Mouse (Mus musculus) intestine, embryonic 14.5 days (tissue): ENCODE results near the gene Cd9. TPM values are rescaled to one million over a fixed set of nuclear protein-coding genes. Genes with fewer than 3 reads are reported as not detected.

ENCODE experiments used
- ATAC-seq: fragments of 200-750 bp; cut with Nextera tagmentation; replicated peaks from 2 replicates; pipeline ENCODE4 v1.8.0; 2017; ENCODE audit warnings: low read depth, moderate number of reproducible peaks, moderate TSS enrichment, moderate library complexity; ENCODE audit not compliant: low FRiP score, low TSS enrichment
- DNase-seq: peaks from one replicate; pipeline ENCODE4 v3.0.0-alpha.2; 2018; ENCODE audit warnings: low spot score
- H3K27ac ChIP-seq: fragments of 300-500 bp; sonication (generic); 2 replicates; pipeline ENCODE4 v1.5.1; 2014; ENCODE audit warnings: low read depth, mild to moderate bottlenecking, control low read depth
- H3K27me3 ChIP-seq: fragments of 300-500 bp; sonication (generic); replicated peaks from 2 replicates; pipeline ENCODE4 v1.6.1; 2014; ENCODE audit warnings: low read length, control low read depth; ENCODE audit not compliant: control insufficient read depth, insufficient read depth
- H3K36me3 ChIP-seq: fragments of 300-500 bp; sonication (generic); 2 replicates; pipeline ENCODE4 v1.6.1; 2014; ENCODE audit warnings: low read length, control low read depth; ENCODE audit not compliant: control insufficient read depth, insufficient read depth
- H3K4me1 ChIP-seq: fragments of 300-500 bp; sonication (generic); replicated peaks from 2 replicates; pipeline ENCODE4 v1.6.1; 2014; ENCODE audit warnings: low read length, control low read depth, mixed read lengths; ENCODE audit not compliant: control insufficient read depth, insufficient read depth
- H3K4me2 ChIP-seq: fragments of 300-500 bp; sonication (generic); 2 replicates; pipeline ENCODE4 v1.6.1; 2014; ENCODE audit warnings: low read length
- H3K4me3 ChIP-seq: fragments of 300-500 bp; sonication (generic); 2 replicates; pipeline ENCODE4 v1.5.1; 2014; ENCODE audit warnings: low read depth, low read length, control low read depth, mixed read lengths
- H3K9ac ChIP-seq: fragments of 300-500 bp; sonication (generic); 2 replicates; pipeline ENCODE4 v1.6.1; 2014; ENCODE audit warnings: mild to moderate bottlenecking, low read length
- H3K9me3 ChIP-seq: fragments of 300-500 bp; sonication (generic); 2 replicates; pipeline ENCODE4 v1.6.1; 2016; ENCODE audit warnings: low read length, control low read depth; ENCODE audit not compliant: control insufficient read depth
- WGBS: fragments of 180-500 bp; shearing (Covaris S2); extraction: QIAGEN DNeasy Blood & Tissue Kit; methylation state at CpG from one replicate; pipeline ENCODE4 v1.1.7; 2014; 5-methylcytosine and 5-hydroxymethylcytosine counted together
- polyA plus RNA-seq: library from polyadenylated mRNA; unstranded; fragments of >200 nt; fragmentation: Nextera tagmentation; extraction: Ambion mirVana; gene quantifications from 2 replicates; pipeline ENCODE4 v1.2.1, GENCODE M21; 2014

The Cd9 gene
- polyA plus RNA-seq, 1 experiment from 2014 or later, result 162 TPM

DNA sequence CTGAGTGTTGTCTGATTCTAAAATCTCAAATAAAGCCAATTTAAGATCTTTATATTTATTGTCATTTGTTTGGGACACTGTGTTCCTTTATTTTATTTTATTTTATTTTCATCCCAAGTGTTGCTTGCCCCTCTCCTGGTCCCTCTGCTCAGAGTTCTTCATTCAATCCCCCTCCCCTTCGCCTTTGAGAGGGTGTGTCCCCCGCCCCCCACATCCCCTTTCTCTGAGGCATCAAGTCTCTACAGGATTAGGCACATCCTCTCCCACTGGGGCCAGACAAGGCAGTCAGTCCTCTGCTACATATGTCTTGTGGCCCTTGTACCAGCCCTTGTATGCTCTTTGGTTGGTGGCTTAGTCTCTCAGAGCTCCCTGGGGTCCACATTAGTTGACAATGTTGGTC, 46.9 kb downstream of the Cd9 start:
- Histone ChIP-seq H3K4me1 (no peaks in the 10 kb centered on the region), H3K9ac (no peak overlapping the region), H3K27ac (no peak overlapping the region), H3K27me3 (no peaks in the 10 kb centered on the region), H3K36me3 (no peaks in the 10 kb centered on the region), H3K9me3 (no peaks in the 10 kb centered on the region), H3K4me3 (no peak overlapping the region), H3K4me2 (no peak overlapping the region)
- 72% methylated on average over 2 of the region's 2 CpGs for WGBS
- no peak for ATAC-seq
- no peak for DNase-seq

DNA sequence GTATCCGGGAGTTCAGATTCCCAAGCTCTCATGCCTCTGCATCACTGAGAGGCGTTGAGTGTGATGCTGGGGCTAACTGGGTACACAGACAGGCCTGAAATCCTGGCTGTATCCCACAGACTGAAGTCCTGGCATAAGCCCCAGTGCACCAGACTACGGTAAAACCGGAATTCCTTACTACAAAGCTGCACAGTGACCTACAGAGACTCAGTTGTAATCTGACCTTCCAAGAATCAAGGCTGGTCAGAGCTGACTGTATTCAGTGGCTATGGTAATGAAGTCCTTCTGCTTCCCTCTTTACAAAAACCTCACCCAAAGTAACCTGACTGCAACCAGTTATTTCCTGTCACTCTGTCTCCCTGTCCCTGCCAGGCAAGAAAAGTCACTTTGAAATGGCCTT, 47.4 kb downstream of the Cd9 start:
- Histone ChIP-seq H3K4me2 (no peak overlapping the region), H3K4me3 (no peak overlapping the region), H3K36me3 (no peaks in the 10 kb centered on the region), H3K27ac (no peak overlapping the region), H3K9ac (no peak overlapping the region), H3K9me3 (no peaks in the 10 kb centered on the region), H3K4me1 (no peaks in the 10 kb centered on the region), H3K27me3 (no peaks in the 10 kb centered on the region)
- ATAC-seq (no peak), DNase-seq (no peak)
- WGBS, result 54% methylated on average over 4 of the region's 4 CpGs

DNA sequence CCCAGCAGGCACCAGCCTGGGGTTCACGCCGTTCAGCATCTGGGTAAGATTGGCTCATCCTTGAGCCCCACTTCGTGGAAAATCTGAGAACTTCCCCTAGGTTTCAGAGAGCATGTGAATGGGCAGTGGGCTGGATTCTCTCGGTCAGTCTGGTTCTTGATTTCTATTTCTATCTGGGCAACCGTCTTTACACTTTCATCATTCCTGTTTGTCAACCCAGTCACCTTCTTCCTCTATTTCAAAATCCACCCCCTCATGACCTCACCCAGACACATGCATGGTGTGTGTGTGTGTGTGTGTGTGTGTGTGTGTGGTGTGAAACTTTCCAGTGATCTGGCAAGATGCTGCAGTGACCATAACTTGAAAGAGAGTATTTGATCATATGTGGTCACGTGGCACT, 49.2 kb downstream of the Cd9 start:
- H3K4me2 ChIP-seq, result no peak overlapping the region
- H3K4me3 ChIP-seq, result no peak overlapping the region
- H3K36me3 ChIP-seq, result no peaks in the 10 kb centered on the region
- no peaks in the 10 kb centered on the region for H3K27me3 ChIP-seq
- no peak overlapping the region for H3K9ac ChIP-seq
- H3K27ac ChIP-seq, result no peak overlapping the region
- WGBS, result 81% methylated on average over 6 of the region's 6 CpGs
- no peaks in the 10 kb centered on the region for H3K9me3 ChIP-seq
- DNase-seq, result no peak
- H3K4me1 ChIP-seq, result no peaks in the 10 kb centered on the region
- ATAC-seq, result no peak

DNA sequence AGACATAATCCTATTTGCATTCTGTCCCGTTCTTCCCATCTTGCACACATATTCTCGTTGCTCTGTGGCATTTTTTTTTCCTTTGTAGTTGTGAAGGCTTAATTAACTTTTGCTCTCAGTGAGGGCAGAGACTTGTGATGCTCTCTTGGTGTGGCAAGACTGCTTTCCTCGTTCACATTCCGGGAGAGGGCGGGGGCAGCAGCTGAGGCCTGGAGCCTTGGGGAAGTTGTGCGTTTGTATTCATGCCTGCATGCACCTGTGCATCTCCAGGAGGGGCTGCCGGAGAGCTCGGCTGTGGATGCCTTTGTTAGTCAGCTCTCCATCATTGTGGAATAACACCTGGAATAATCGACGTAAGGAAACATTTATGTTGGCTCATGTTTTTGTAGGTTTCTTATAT, 52.0 kb downstream of the Cd9 start:
- H3K4me1 ChIP-seq, result no peaks in the 10 kb centered on the region
- WGBS, result 51% methylated on average over 10 of the region's 10 CpGs
- H3K27me3 ChIP-seq, result no peaks in the 10 kb centered on the region
- H3K4me2 ChIP-seq, result no peak overlapping the region
- no peak overlapping the region for H3K9ac ChIP-seq
- DNase-seq, result no peak
- H3K27ac ChIP-seq, result no peak overlapping the region
- no peak overlapping the region for H3K4me3 ChIP-seq
- no peaks in the 10 kb centered on the region for H3K9me3 ChIP-seq
- no peak for ATAC-seq
- H3K36me3 ChIP-seq, result no peaks in the 10 kb centered on the region

DNA sequence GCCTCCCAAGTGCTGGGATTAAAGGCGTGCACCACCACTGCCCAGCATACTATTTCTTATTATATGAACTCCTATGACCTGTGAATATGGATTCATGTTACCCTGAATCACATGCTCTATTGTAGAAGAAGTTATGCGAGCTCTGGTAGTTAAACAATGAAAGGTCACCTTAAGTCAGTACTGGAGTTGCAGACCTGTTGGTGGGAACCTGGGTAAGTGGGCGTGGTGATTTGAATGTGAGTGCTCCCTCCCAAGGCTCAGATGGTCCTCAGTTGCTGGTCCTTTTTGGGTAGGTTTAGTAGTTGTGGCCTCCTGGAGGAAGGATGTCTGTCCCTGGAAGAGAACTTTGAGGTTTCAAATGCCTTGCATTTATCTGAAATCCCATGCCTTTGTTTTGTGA, 57.8 kb downstream of the Cd9 start:
- Histone ChIP-seq H3K36me3 (no peaks in the 10 kb centered on the region), H3K4me1 (peaks cover 4% of the 10 kb centered on the region), H3K9ac (no peak overlapping the region), H3K4me2 (no peak overlapping the region), H3K4me3 (no peak overlapping the region), H3K27ac (no peak overlapping the region), H3K9me3 (no peaks in the 10 kb centered on the region), H3K27me3 (no peaks in the 10 kb centered on the region)
- no peak for ATAC-seq
- WGBS, result 88% methylated on average over 3 of the region's 3 CpGs
- no peak for DNase-seq

DNA sequence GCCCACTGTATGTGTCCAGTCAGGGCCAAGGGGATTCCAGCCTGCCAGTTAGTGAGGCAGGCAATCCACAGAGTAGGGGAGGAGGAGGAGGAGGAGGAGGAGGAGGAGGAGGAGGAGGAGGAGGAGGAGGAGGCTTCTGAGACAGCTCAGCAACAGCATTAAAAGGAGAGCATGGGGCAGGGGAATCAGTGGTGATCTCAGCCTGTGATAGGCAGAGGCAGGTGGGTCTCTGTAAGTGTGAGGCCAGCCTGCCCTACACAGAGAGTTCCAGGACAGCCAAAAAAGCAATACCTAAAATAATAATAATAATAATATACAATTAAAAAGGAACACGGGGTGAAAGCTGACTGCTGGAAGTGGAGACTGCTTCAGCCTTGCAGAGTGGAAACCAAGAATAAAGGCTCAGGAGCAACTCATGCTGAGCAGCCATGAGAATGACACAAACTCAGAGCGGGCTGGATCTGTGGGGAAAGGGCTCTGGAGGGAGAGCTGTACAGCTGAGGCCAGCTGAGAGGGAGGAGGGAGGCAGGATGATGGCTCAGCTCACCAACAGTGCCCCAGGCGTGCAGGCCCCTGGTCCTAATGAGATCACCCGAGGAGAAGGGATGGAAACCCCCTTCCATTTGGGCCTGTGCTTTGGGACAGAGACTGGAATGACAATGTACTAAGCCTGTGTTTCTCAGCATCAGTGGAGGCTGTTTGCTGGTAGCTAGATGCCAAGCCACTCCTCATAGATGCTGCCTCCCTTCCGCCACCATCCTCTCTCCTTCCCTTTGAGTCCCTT, 59.7 kb downstream of the Cd9 start:
- no peak for DNase-seq
- Histone ChIP-seq H3K9ac (no peak overlapping the region), H3K27ac (no peak overlapping the region), H3K4me1 (peaks cover 4% of the 10 kb centered on the region), H3K9me3 (no peaks in the 10 kb centered on the region), H3K27me3 (no peaks in the 10 kb centered on the region), H3K36me3 (no peaks in the 10 kb centered on the region), H3K4me3 (no peak overlapping the region), H3K4me2 (no peak overlapping the region)
- no peak for ATAC-seq
- 62% methylated on average over 5 of the region's 5 CpGs for WGBS

DNA sequence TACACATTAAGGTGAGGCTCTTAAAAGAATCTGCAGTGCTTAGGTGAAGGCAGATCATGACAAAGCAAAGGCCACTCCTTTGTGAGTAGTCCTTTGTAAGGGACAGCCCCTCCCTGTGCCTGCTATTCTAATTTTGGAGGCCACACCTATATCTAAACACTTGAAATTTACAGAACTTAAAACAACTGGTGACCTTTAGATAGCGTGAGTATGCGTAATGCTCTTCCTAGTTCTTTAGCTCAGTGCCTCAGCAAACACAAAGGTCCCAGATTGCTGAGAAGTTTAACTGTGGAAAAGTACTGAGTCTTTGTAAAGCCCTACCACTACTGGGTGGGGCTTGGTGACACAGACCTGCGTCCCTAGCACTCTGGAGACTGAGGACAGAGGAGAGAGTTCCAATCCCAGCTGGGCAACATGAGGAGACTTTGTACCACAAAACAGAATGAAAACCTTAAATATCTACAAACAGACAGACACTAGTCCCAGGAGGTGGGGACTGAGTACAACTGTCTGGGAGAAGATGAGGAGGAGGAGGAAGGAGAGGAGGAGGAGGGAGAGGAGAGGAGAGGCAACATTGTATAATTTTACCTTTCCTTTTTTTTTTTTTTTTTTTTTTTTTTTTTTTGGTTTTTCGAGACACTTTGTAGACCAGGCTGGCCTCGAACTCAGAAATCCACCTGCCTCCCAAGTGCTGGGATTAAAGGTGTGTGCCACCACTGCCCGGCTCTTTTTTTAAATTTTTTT, 60.7 kb downstream of the Cd9 start:
- no peaks in the 10 kb centered on the region for H3K9me3 ChIP-seq
- H3K36me3 ChIP-seq, result no peaks in the 10 kb centered on the region
- 63% methylated on average over 6 of the region's 6 CpGs for WGBS
- H3K4me1 ChIP-seq, result peaks cover 4% of the 10 kb centered on the region
- no peak overlapping the region for H3K4me2 ChIP-seq
- DNase-seq, result no peak
- H3K27ac ChIP-seq, result no peak overlapping the region
- H3K27me3 ChIP-seq, result no peaks in the 10 kb centered on the region
- ATAC-seq, result peak; percentile 82
- H3K4me3 ChIP-seq, result no peak overlapping the region
- no peak overlapping the region for H3K9ac ChIP-seq

DNA sequence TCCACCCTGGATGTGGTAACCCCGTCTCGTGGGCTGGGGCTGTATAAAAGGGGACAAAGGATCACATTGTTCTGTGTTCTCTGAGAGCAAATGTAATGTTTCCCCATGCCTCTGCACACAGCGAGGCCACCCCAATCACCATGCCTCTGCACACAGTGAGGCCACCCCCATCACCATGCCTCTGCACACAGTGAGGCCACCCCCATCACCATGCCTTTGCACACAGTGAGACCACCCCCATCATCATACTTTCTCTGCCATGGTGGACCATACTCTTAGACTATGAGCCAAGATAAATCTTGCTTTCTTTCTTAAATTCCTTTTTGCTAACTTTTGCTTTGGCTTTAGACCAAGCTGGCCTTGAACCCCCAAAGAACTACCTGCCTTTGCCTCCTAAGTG, 61.3 kb downstream of the Cd9 start:
- Histone ChIP-seq H3K9me3 (no peaks in the 10 kb centered on the region), H3K4me1 (peaks cover 4% of the 10 kb centered on the region), H3K27me3 (no peaks in the 10 kb centered on the region), H3K4me2 (no peak overlapping the region), H3K4me3 (no peak overlapping the region), H3K36me3 (no peaks in the 10 kb centered on the region), H3K27ac (no peak overlapping the region), H3K9ac (no peak overlapping the region)
- WGBS, result 61% methylated on average over 3 of the region's 3 CpGs
- ATAC-seq (no peak), DNase-seq (no peak)

DNA sequence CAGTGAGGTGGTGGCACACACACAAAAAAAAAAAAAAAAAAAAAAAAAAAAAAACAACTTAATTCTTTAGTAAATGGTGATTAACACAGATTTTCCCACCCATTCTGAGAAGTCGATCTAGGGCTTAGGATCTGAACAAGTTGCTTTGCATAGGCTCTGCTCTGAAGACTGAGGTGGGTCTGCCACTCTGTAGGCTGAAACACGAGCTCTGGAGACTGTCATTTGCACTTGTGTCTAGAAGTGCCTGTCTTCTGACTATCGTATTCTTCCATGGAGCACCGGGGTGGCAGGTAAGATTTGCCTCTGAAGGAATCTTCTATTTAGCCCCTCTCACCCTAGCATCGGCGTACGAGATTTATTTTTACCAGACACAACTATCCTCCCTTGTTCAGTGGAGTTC, 62.1 kb downstream of the Cd9 start:
- no peak for ATAC-seq
- no peak overlapping the region for H3K9ac ChIP-seq
- no peak overlapping the region for H3K4me2 ChIP-seq
- no peak overlapping the region for H3K4me3 ChIP-seq
- 65% methylated on average over 7 of the region's 7 CpGs for WGBS
- H3K36me3 ChIP-seq, result no peaks in the 10 kb centered on the region
- no peaks in the 10 kb centered on the region for H3K27me3 ChIP-seq
- DNase-seq, result no peak
- H3K9me3 ChIP-seq, result no peaks in the 10 kb centered on the region
- H3K27ac ChIP-seq, result no peak overlapping the region
- peaks cover 4% of the 10 kb centered on the region for H3K4me1 ChIP-seq
